Mouse (Mus musculus): ENCODE data around the gene Syne3. TPM values are rescaled to one million over a fixed set of nuclear protein-coding genes. Genes with fewer than 3 reads are reported as not detected.

The Syne3 gene
- total RNA-seq, 2 experiments from 2014 or later: 6.2 to 7.1 TPM

- intact Hi-C loops (cut with DNase I): no loop called here
- peak; percentile 77 for DNase-seq (ENCODE audit: low spot score)
Measured at GRCm38 (mm10) chr12:104978420-104978819, 31.2 kb downstream of the Syne3 start.

GRCm38 (mm10) chr12:104976903-104977302 is 32.7 kb downstream of the Syne3 start:
- intact Hi-C loops (cut with DNase I): no loop called here
- no peak for DNase-seq (ENCODE audit: low spot score)

GRCm38 (mm10) chr12:104976331-104976817 is 33.2 kb downstream of the Syne3 start:
- DNase-seq (ENCODE audit: low spot score): no peak
- intact Hi-C loops (cut with DNase I): no loop called here

- intact Hi-C loops (cut with DNase I): no loop called here
- DNase-seq (ENCODE audit: low spot score): no peak
Measured at GRCm38 (mm10) chr12:104972860-104973259, 36.7 kb downstream of the Syne3 start.

- DNase-seq (ENCODE audit: low spot score): no peak
- intact Hi-C loops (cut with DNase I): no loop called here
Measured at GRCm38 (mm10) chr12:104969618-104970017, 40.0 kb downstream of the Syne3 start.

GRCm38 (mm10) chr12:104969177-104969576 is 40.4 kb downstream of the Syne3 start:
- no peak for DNase-seq (ENCODE audit: low spot score)
- intact Hi-C loops (cut with DNase I): no loop called here

GRCm38 (mm10) chr12:104964953-104965911 is 44.4 kb downstream of the Syne3 start:
- no peak for DNase-seq (ENCODE audit: low spot score)
- intact Hi-C loops (cut with DNase I): no loop called here

GRCm38 (mm10) chr12:104960421-104960820 is 49.2 kb downstream of the Syne3 start:
- intact Hi-C loops (cut with DNase I): no loop called here
- no peak for DNase-seq (ENCODE audit: low spot score)

- no peak for DNase-seq (ENCODE audit: low spot score)
- intact Hi-C loops (cut with DNase I): no loop called here
Measured at GRCm38 (mm10) chr12:104959966-104960365, 49.6 kb downstream of the Syne3 start.

- DNase-seq (ENCODE audit: low spot score): no peak
- intact Hi-C loops (cut with DNase I): no loop called here
Measured at GRCm38 (mm10) chr12:104958263-104958662, 51.3 kb downstream of the Syne3 start.

GRCm38 (mm10) chr12:104957165-104957564 is 52.4 kb downstream of the Syne3 start:
- intact Hi-C loops (cut with DNase I): no loop called here
- no peak for DNase-seq (ENCODE audit: low spot score)

GRCm38 (mm10) chr12:104956406-104956805 is 53.2 kb downstream of the Syne3 start:
- intact Hi-C loops (cut with DNase I): no loop called here
- no peak for DNase-seq (ENCODE audit: low spot score)

GRCm38 (mm10) chr12:104955003-104955800 is 54.4 kb downstream of the Syne3 start:
- intact Hi-C loops (cut with DNase I): no loop called here
- DNase-seq (ENCODE audit: low spot score): no peak

- intact Hi-C loops (cut with DNase I): loop anchor here (5.0 kb wide), 1 partner anchor 148 kb away; no protein-coding TSS in a partner anchor
- DNase-seq (ENCODE audit: low spot score): no peak
Measured at GRCm38 (mm10) chr12:104953941-104954340, 55.7 kb downstream of the Syne3 start.

GRCm38 (mm10) chr12:104952458-104952857 is 57.2 kb downstream of the Syne3 start:
- DNase-seq (ENCODE audit: low spot score): peak; percentile 21
- intact Hi-C loops (cut with DNase I): loop anchor here (1.0 to 5.0 kb wide), 2 partner anchors 73 to 150 kb away; no protein-coding TSS in a partner anchor

- intact Hi-C loops (cut with DNase I): no loop called here
Measured at GRCm38 (mm10) chr12:104947911-104948310, 61.7 kb downstream of the Syne3 start.

GRCm38 (mm10) chr12:104946231-104946630 is 63.4 kb downstream of the Syne3 start:
- DNase-seq (ENCODE audit: low spot score): no peak
- intact Hi-C loops (cut with DNase I): no loop called here

More at GRCm38 (mm10) chr12:104947911-104948310, 61.7 kb downstream of the Syne3 start:
- no peak for DNase-seq (ENCODE audit: low spot score)

- intact Hi-C loops (cut with DNase I): no loop called here
Measured at GRCm38 (mm10) chr12:104940466-104940865, 69.1 kb downstream of the Syne3 start.

GRCm38 (mm10) chr12:104940027-104940386 is 69.6 kb downstream of the Syne3 start:
- intact Hi-C loops (cut with DNase I): no loop called here
- no peak for DNase-seq (ENCODE audit: low spot score)

More at GRCm38 (mm10) chr12:104940466-104940865, 69.1 kb downstream of the Syne3 start:
- DNase-seq (ENCODE audit: low spot score): no peak

- intact Hi-C loops (cut with DNase I): loop anchor here (2.0 to 5.0 kb wide), 4 partner anchors 167 to 499 kb away; no protein-coding TSS in a partner anchor
- peak; percentile 14 for DNase-seq (ENCODE audit: low spot score)
Measured at GRCm38 (mm10) chr12:104939372-104940026, 70.1 kb downstream of the Syne3 start.
